Mouse (Mus musculus) lung, adult 2 months (tissue): ENCODE results near the gene Ftl1. TPM values are rescaled to one million over a fixed set of nuclear protein-coding genes. Genes with fewer than 3 reads are reported as not detected.

Experiments used
- DNase-seq: peaks from one replicate; pipeline ENCODE4 v3.0.0; 2022
- H3K4me1 ChIP-seq: fragments of 200-500 bp; 2 replicates; pipeline ENCODE4 v1.6.1; 2011; ENCODE audit warnings: low read length; ENCODE audit not compliant: control insufficient read depth, insufficient read depth
- H3K4me3 ChIP-seq: fragments of 200-500 bp; replicated peaks from 2 replicates; pipeline ENCODE3; 2011; ENCODE audit warnings: low read depth, mild to moderate bottlenecking, control low read depth, low read length; ENCODE audit errors: extremely low read depth
- CTCF ChIP-seq: fragments of 200-500 bp; IDR thresholded peaks from 2 replicates; pipeline ENCODE4 v1.5.1; 2011; ENCODE audit warnings: mild to moderate bottlenecking, low read length, control low read depth; ENCODE audit not compliant: insufficient read depth
- POLR2A ChIP-seq: fragments of 200-500 bp; IDR thresholded peaks from 2 replicates; pipeline ENCODE4 v1.6.1; 2011; ENCODE audit warnings: low read depth, mild to moderate bottlenecking, control low read depth, low read length, borderline replicate concordance; ENCODE audit errors: extremely low read depth
- WGBS: fragments of 180-500 bp; shearing (Covaris S2); methylation state at CpG from one replicate; pipeline ENCODE4 v1.1.7; 2018; 5-methylcytosine and 5-hydroxymethylcytosine counted together
- polyA plus RNA-seq: library from polyadenylated mRNA; depleted of rRNA; stranded (reverse); fragments of >200 nt; gene quantifications from 2 replicates; pipeline ENCODE4 v1.2.3, GENCODE M21; 2012

The Ftl1 gene
- polyA plus RNA-seq, 1 experiment = 2,878 TPM

GRCm38 (mm10) chr7:45478774-45479173, 19.1 kb upstream of the Ftl1 start:
- Histone ChIP-seq H3K4me3 (no peak overlapping the region), H3K4me1 (no peaks in the 10 kb centered on the region)
- 96% methylated on average over 7 of the region's 7 CpGs for WGBS
- TF ChIP-seq POLR2A = no peak
- no peak for TF ChIP-seq CTCF
- DNase-seq = no peak

DNA sequence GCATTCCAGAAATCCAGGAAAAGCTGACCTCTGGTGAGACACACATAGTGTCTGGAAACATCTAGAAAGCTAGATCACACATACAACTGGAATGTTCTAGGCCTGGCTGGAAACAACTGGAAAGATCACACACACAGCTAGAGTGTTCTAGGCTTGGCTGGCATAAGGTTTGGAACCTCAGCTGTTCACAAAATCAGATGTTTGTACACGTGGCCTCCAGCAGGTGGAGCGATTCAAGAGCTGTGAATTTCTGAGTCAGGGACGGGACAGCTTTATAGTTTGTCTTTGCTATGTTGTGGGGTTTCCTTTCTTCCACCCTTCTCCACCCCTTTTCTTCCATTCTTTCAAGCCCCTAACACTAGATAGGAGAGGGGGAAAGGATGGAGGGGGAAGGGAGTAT, 17.3 kb upstream of the Ftl1 start:
- 1% methylated on average over 3 of the region's 3 CpGs for WGBS
- Histone ChIP-seq H3K4me3 (no peak overlapping the region), H3K4me1 (no peaks in the 10 kb centered on the region)
- TF ChIP-seq POLR2A (no peak), CTCF (peak; percentile 65)
- DNase-seq = peak; percentile 58

GRCm38 (mm10) chr7:45476453-45476852, 16.8 kb upstream of the Ftl1 start:
- no peak overlapping the region for H3K4me3 ChIP-seq
- 35% methylated on average over 1 of the region's 1 CpGs for WGBS
- DNase-seq = no peak
- H3K4me1 ChIP-seq = no peaks in the 10 kb centered on the region
- TF ChIP-seq POLR2A (no peak), CTCF (no peak)

DNA sequence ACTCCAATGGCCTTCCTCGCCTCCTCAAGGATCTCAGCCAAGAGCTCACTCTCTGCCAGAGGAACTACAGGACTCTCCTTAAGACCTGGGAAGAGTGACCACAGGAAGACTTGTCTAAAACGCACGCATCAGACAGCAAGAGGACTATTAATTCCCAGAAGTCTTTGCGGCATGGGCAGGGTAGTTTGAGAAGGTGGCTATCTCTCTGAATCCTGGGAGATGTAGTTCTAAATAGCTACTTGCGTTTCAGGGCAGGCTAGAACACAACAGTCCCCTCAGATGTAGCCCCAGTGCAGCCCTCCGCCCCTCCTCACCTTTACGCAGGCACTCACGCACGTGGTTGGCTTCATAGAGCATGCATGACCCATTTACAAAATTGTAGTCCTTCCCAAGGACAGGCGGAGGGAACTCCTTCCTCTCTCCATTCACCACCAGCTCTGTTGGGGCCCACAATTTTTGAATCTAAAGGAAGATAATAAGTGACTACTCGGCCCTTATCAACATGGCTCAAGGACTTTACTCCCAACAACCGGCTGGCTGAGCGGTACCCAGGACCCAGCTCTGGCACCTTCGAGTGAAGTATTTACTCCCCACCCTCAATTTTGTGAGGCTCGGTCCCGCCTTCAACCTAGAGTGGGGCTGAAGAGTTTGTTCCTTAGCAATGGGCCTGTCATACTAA, 15.7 kb upstream of the Ftl1 start:
- Histone ChIP-seq H3K4me3 (peak overlapping the region; percentile 43), H3K4me1 (no peaks in the 10 kb centered on the region)
- WGBS = 60% methylated on average over 16 of the region's 16 CpGs
- TF ChIP-seq CTCF (no peak), POLR2A (no peak)
- DNase-seq = peak; percentile 30

DNA sequence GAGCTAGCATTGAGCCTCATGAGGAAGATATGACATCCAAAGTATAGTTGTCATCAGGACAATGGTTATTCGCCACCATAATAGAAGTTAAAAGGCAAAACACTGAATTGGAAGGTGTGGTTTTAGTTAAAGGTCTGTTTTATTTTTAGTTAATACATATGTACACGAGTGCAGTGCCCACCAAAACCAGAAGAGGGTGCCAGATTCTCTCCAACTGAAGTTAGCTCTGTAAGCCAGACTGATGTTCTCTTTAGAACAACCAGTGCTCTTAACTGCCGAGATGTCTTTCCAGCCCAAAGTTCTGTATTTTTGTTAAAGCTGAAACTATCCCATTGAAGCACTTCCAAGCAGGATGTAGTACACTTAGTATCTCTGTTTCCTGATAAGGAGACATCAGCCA, 11.2 kb upstream of the Ftl1 start:
- H3K4me3 ChIP-seq = no peak overlapping the region
- 3% methylated on average over 3 of the region's 3 CpGs for WGBS
- DNase-seq = peak; percentile 69
- H3K4me1 ChIP-seq = peaks cover 4% of the 10 kb centered on the region
- TF ChIP-seq POLR2A (no peak), CTCF (peak; percentile 35; the same call in 1 of the 2 replicates)

- Histone ChIP-seq H3K4me1 (peaks cover 7% of the 10 kb centered on the region), H3K4me3 (peak overlapping the region; percentile 61)
- WGBS = 32% methylated on average over 7 of the region's 7 CpGs
- no peak for TF ChIP-seq CTCF
- TF ChIP-seq POLR2A = no peak
- peak; percentile 56 for DNase-seq
Observed at GRCm38 (mm10) chr7:45467090-45467670, 7.5 kb upstream of the Ftl1 start.

- peak; percentile 90 for DNase-seq
- WGBS = under 1% methylated on average over 58 of the region's 58 CpGs
- H3K4me1 ChIP-seq = peaks cover 7% of the 10 kb centered on the region
- H3K4me3 ChIP-seq = peak within 1 kb of the TSS; percentile 78
- no peak for TF ChIP-seq CTCF
- TF ChIP-seq POLR2A = peak; percentile 78; the same call in 1 of the 2 replicates
Observed at GRCm38 (mm10) chr7:45466283-45467089, 6.8 kb upstream of the Ftl1 start, which contains the start of gene Bax. Gene Bax, minus strand, starts transcription at chr7:45466898.

GRCm38 (mm10) chr7:45465549-45465948, 5.9 kb upstream of the Ftl1 start:
- TF ChIP-seq POLR2A = no peak
- TF ChIP-seq CTCF = no peak
- H3K4me1 ChIP-seq = peaks cover 7% of the 10 kb centered on the region
- H3K4me3 ChIP-seq = peak overlapping the region; percentile 26
- DNase-seq = no peak
- 73% methylated on average over 9 of the region's 9 CpGs for WGBS

- Histone ChIP-seq H3K4me1 (peaks cover 10% of the 10 kb centered on the region), H3K4me3 (no peak overlapping the region)
- 95% methylated on average over 12 of the region's 12 CpGs for WGBS
- DNase-seq = no peak
- TF ChIP-seq POLR2A (no peak), CTCF (no peak)
Observed at GRCm38 (mm10) chr7:45465112-45465511, 5.4 kb upstream of the Ftl1 start.
